Mouse (Mus musculus): ENCODE results near the gene Inafm1.
"Not testable (repeated sequence)": the region's sequence is repeated elsewhere in the genome, so short reads cannot be mapped to it uniquely, and the experiment has no call there.

The Inafm1 gene
- long read RNA-seq, experiment 1, transcript Inafm1-201 (1 exons, 1,605 nt), result major isoform, 29 of 29 reads
- long read RNA-seq, experiment 1, partial matches to known transcripts, result 0 of 29 reads
- long read RNA-seq, experiment 1, other reads (novel, unspliced or antisense), result 0 of 29 reads
- long read RNA-seq, experiment 2, transcript Inafm1-201 (1 exons, 1,605 nt), result major isoform, 23 of 23 reads
- long read RNA-seq, experiment 2, partial matches to known transcripts, result 0 of 23 reads
- long read RNA-seq, experiment 2, other reads (novel, unspliced or antisense), result 0 of 23 reads

- intact Hi-C loops (cut with DNase I), result no loop called here
Measured at GRCm38 (mm10) chr7:16273081-16273765, at the start of gene Inafm1. TSS of gene Inafm1 (minus strand) at chr7:16273617.

GRCm38 (mm10) chr7:16320479-16320878, 47.1 kb upstream of the Inafm1 start:
- intact Hi-C loops (cut with DNase I), result no loop called here

GRCm38 (mm10) chr7:16319216-16319615, 45.8 kb upstream of the Inafm1 start:
- intact Hi-C loops (cut with DNase I), result no loop called here

- intact Hi-C loops (cut with DNase I), result no loop called here
Measured at GRCm38 (mm10) chr7:16317094-16317493, 43.7 kb upstream of the Inafm1 start.

GRCm38 (mm10) chr7:16315222-16315759, 41.9 kb upstream of the Inafm1 start:
- intact Hi-C loops (cut with DNase I), result no loop called here

GRCm38 (mm10) chr7:16314221-16314775, 40.9 kb upstream of the Inafm1 start:
- intact Hi-C loops (cut with DNase I), result no loop called here

GRCm38 (mm10) chr7:16313481-16314220, 40.2 kb upstream of the Inafm1 start:
- intact Hi-C loops (cut with DNase I), result loop anchor here (2.0 kb wide), 1 partner anchor 19 kb away; no protein-coding TSS in a partner anchor

GRCm38 (mm10) chr7:16312672-16313311, 39.4 kb upstream of the Inafm1 start:
- intact Hi-C loops (cut with DNase I), result loop anchor here (2.0 kb wide), 1 partner anchor 18 kb away; no protein-coding TSS in a partner anchor

GRCm38 (mm10) chr7:16312011-16312671, 38.7 kb upstream of the Inafm1 start:
- intact Hi-C loops (cut with DNase I), result loop anchor here (2.0 kb wide), 1 partner anchor 17 kb away; no protein-coding TSS in a partner anchor

GRCm38 (mm10) chr7:16311453-16312004, 38.1 kb upstream of the Inafm1 start:
- intact Hi-C loops (cut with DNase I), result loop anchor here (2.0 kb wide), 1 partner anchor 17 kb away; no protein-coding TSS in a partner anchor

GRCm38 (mm10) chr7:16310521-16311452, 37.4 kb upstream of the Inafm1 start:
- intact Hi-C loops (cut with DNase I), result no loop called here

GRCm38 (mm10) chr7:16310020-16310520, 36.7 kb upstream of the Inafm1 start:
- intact Hi-C loops (cut with DNase I), result no loop called here

GRCm38 (mm10) chr7:16309318-16310019, 36.1 kb upstream of the Inafm1 start:
- intact Hi-C loops (cut with DNase I), result no loop called here

GRCm38 (mm10) chr7:16308555-16309317, 35.3 kb upstream of the Inafm1 start:
- intact Hi-C loops (cut with DNase I), result no loop called here

GRCm38 (mm10) chr7:16308093-16308492, 34.7 kb upstream of the Inafm1 start, which contains the start of gene Bbc3:
TSS of gene Bbc3 (plus strand) at chr7:16308393.
- intact Hi-C loops (cut with DNase I), result not testable (repeated sequence)

- intact Hi-C loops (cut with DNase I), result not testable (repeated sequence)
Measured at GRCm38 (mm10) chr7:16307141-16307540, 33.7 kb upstream of the Inafm1 start.

Measured in adrenal gland (tissue).